Mouse (Mus musculus) midbrain, embryonic 13.5 days (tissue): ENCODE data around the gene Mmp27. TPM values are rescaled to one million over a fixed set of nuclear protein-coding genes. Genes with fewer than 3 reads are reported as not detected.

ENCODE experiments used
- ATAC-seq: fragments of 200-750 bp; cut with Nextera tagmentation; 2 replicates; pipeline ENCODE4 v1.8.0; 2017; ENCODE audit warnings: mild to moderate bottlenecking, moderate TSS enrichment, moderate library complexity
- H3K27ac ChIP-seq: fragments of 300-500 bp; sonication (generic); 2 replicates; pipeline ENCODE4 v1.5.1; 2015; ENCODE audit warnings: inconsistent platforms, mild to moderate bottlenecking, moderate library complexity
- H3K27me3 ChIP-seq: fragments of 300-500 bp; sonication (generic); 2 replicates; pipeline ENCODE4 v1.6.1; 2015; ENCODE audit warnings: mild to moderate bottlenecking, inconsistent platforms
- H3K36me3 ChIP-seq: fragments of 300-500 bp; sonication (generic); 2 replicates; pipeline ENCODE4 v1.6.1; 2015; ENCODE audit warnings: mild to moderate bottlenecking, inconsistent platforms
- H3K4me1 ChIP-seq: fragments of 300-500 bp; sonication (generic); replicated peaks from 2 replicates; pipeline ENCODE4 v1.6.1; 2015; ENCODE audit warnings: inconsistent platforms
- H3K4me2 ChIP-seq: fragments of 300-500 bp; sonication (generic); replicated peaks from 2 replicates; pipeline ENCODE4 v1.6.1; 2015; ENCODE audit warnings: moderate library complexity, mild to moderate bottlenecking, inconsistent platforms
- H3K4me3 ChIP-seq: fragments of 300-500 bp; sonication (generic); replicated peaks from 2 replicates; pipeline ENCODE4 v1.5.1; 2015; ENCODE audit warnings: mild to moderate bottlenecking, inconsistent platforms
- H3K9ac ChIP-seq: fragments of 300-500 bp; sonication (generic); replicated peaks from 2 replicates; pipeline ENCODE4 v1.6.1; 2015; ENCODE audit warnings: mild to moderate bottlenecking, inconsistent platforms
- H3K9me3 ChIP-seq: fragments of 300-500 bp; sonication (generic); 2 replicates; pipeline ENCODE4 v1.6.1; 2016; ENCODE audit warnings: mild to moderate bottlenecking, inconsistent platforms
- WGBS: fragments of 180-500 bp; shearing (Covaris S2); methylation state at CpG from one replicate; pipeline ENCODE4 v1.1.7; 2015; 5-methylcytosine and 5-hydroxymethylcytosine counted together
- polyA plus RNA-seq: library from polyadenylated mRNA; unstranded; fragments of >200 nt; fragmentation: Nextera tagmentation; extraction: Ambion mirVana; gene quantifications from 2 replicates; pipeline ENCODE4 v1.2.1, GENCODE M21; 2015

The Mmp27 gene
- not detected in 2 replicates for polyA plus RNA-seq

GRCm38 (mm10) chr9:7571162-7571561 lies at the start of gene Mmp27:
Gene Mmp27, plus strand, starts transcription at chr9:7571396.
- 82% methylated on average over 4 of the region's 4 CpGs for WGBS
- Histone ChIP-seq H3K36me3 (no peaks in the 10 kb centered on the region), H3K9ac (no peak within 1 kb of the TSS), H3K4me3 (no peak within 1 kb of the TSS), H3K27me3 (no peaks in the 10 kb centered on the region), H3K4me2 (no peak within 1 kb of the TSS), H3K4me1 (no peaks in the 10 kb centered on the region), H3K27ac (no peak within 1 kb of the TSS), H3K9me3 (no peaks in the 10 kb centered on the region)
- ATAC-seq = no peak

GRCm38 (mm10) chr9:7526255-7526940 lies 44.8 kb upstream of the Mmp27 start:
- H3K27me3 ChIP-seq = no peaks in the 10 kb centered on the region
- no peak overlapping the region for H3K9ac ChIP-seq
- no peak overlapping the region for H3K27ac ChIP-seq
- WGBS = 72% methylated on average over 4 of the region's 4 CpGs
- no peaks in the 10 kb centered on the region for H3K36me3 ChIP-seq
- no peaks in the 10 kb centered on the region for H3K9me3 ChIP-seq
- H3K4me1 ChIP-seq = no peaks in the 10 kb centered on the region
- H3K4me2 ChIP-seq = no peak overlapping the region
- H3K4me3 ChIP-seq = no peak overlapping the region
- ATAC-seq = no peak

GRCm38 (mm10) chr9:7542763-7543162 lies 28.4 kb upstream of the Mmp27 start:
- no peaks in the 10 kb centered on the region for H3K9me3 ChIP-seq
- H3K4me2 ChIP-seq = no peak overlapping the region
- H3K27me3 ChIP-seq = no peaks in the 10 kb centered on the region
- no peaks in the 10 kb centered on the region for H3K4me1 ChIP-seq
- no peaks in the 10 kb centered on the region for H3K36me3 ChIP-seq
- H3K9ac ChIP-seq = no peak overlapping the region
- H3K27ac ChIP-seq = no peak overlapping the region
- no peak for ATAC-seq
- H3K4me3 ChIP-seq = no peak overlapping the region

- H3K9ac ChIP-seq = no peak overlapping the region
- WGBS = 83% methylated on average over 1 of the region's 1 CpGs
Measured at GRCm38 (mm10) chr9:7544923-7545457, 26.2 kb upstream of the Mmp27 start.

GRCm38 (mm10) chr9:7545471-7545870 lies 25.7 kb upstream of the Mmp27 start:
- no peaks in the 10 kb centered on the region for H3K27me3 ChIP-seq
- no peaks in the 10 kb centered on the region for H3K4me1 ChIP-seq
- H3K27ac ChIP-seq = no peak overlapping the region
- H3K36me3 ChIP-seq = no peaks in the 10 kb centered on the region
- H3K9ac ChIP-seq = no peak overlapping the region
- ATAC-seq = no peak
- no peak overlapping the region for H3K4me2 ChIP-seq
- H3K4me3 ChIP-seq = no peak overlapping the region
- no peaks in the 10 kb centered on the region for H3K9me3 ChIP-seq
- 63% methylated on average over 1 of the region's 1 CpGs for WGBS

More at GRCm38 (mm10) chr9:7544923-7545457, 26.2 kb upstream of the Mmp27 start:
- Histone ChIP-seq H3K4me2 (no peak overlapping the region), H3K27ac (no peak overlapping the region), H3K4me3 (no peak overlapping the region), H3K27me3 (no peaks in the 10 kb centered on the region), H3K36me3 (no peaks in the 10 kb centered on the region), H3K4me1 (no peaks in the 10 kb centered on the region), H3K9me3 (no peaks in the 10 kb centered on the region)
- no peak for ATAC-seq

- H3K4me1 ChIP-seq = no peaks in the 10 kb centered on the region
- no peak overlapping the region for H3K4me3 ChIP-seq
- no peaks in the 10 kb centered on the region for H3K9me3 ChIP-seq
- no peak overlapping the region for H3K4me2 ChIP-seq
- no peaks in the 10 kb centered on the region for H3K36me3 ChIP-seq
- 89% methylated on average over 7 of the region's 7 CpGs for WGBS
- ATAC-seq = no peak
- H3K27me3 ChIP-seq = no peaks in the 10 kb centered on the region
- H3K9ac ChIP-seq = no peak overlapping the region
- H3K27ac ChIP-seq = no peak overlapping the region
Measured at GRCm38 (mm10) chr9:7545920-7546319, 25.3 kb upstream of the Mmp27 start.

- no peak for ATAC-seq
- Histone ChIP-seq H3K27ac (no peak overlapping the region), H3K27me3 (no peaks in the 10 kb centered on the region), H3K4me2 (no peak overlapping the region), H3K4me1 (no peaks in the 10 kb centered on the region), H3K9me3 (no peaks in the 10 kb centered on the region), H3K36me3 (no peaks in the 10 kb centered on the region), H3K9ac (no peak overlapping the region), H3K4me3 (no peak overlapping the region)
Measured at GRCm38 (mm10) chr9:7551943-7552342, 19.3 kb upstream of the Mmp27 start.

- Histone ChIP-seq H3K4me1 (no peaks in the 10 kb centered on the region), H3K4me3 (no peak overlapping the region), H3K27me3 (no peaks in the 10 kb centered on the region), H3K27ac (no peak overlapping the region), H3K9ac (no peak overlapping the region), H3K9me3 (no peaks in the 10 kb centered on the region), H3K36me3 (no peaks in the 10 kb centered on the region), H3K4me2 (no peak overlapping the region)
- WGBS = 91% methylated on average over 3 of the region's 3 CpGs
- no peak for ATAC-seq
Measured at GRCm38 (mm10) chr9:7553536-7553935, 17.7 kb upstream of the Mmp27 start.

- no peak for ATAC-seq
- no peaks in the 10 kb centered on the region for H3K4me1 ChIP-seq
- WGBS = 49% methylated on average over 3 of the region's 3 CpGs
Measured at GRCm38 (mm10) chr9:7554382-7554781, 16.8 kb upstream of the Mmp27 start.

GRCm38 (mm10) chr9:7558221-7559017 lies 12.8 kb upstream of the Mmp27 start, which contains the start of gene Mmp8:
Gene Mmp8, plus strand, starts transcription at chr9:7558456.
- ATAC-seq = no peak
- H3K9ac ChIP-seq = no peak within 1 kb of the TSS

More at GRCm38 (mm10) chr9:7554382-7554781, 16.8 kb upstream of the Mmp27 start:
- Histone ChIP-seq H3K9ac (no peak overlapping the region), H3K36me3 (no peaks in the 10 kb centered on the region), H3K27me3 (no peaks in the 10 kb centered on the region), H3K4me3 (no peak overlapping the region), H3K9me3 (no peaks in the 10 kb centered on the region), H3K27ac (no peak overlapping the region), H3K4me2 (no peak overlapping the region)

GRCm38 (mm10) chr9:7560026-7560425 lies 11.2 kb upstream of the Mmp27 start:
- 58% methylated on average over 4 of the region's 4 CpGs for WGBS
- no peak overlapping the region for H3K27ac ChIP-seq
- no peak overlapping the region for H3K4me3 ChIP-seq
- no peaks in the 10 kb centered on the region for H3K27me3 ChIP-seq
- no peak overlapping the region for H3K4me2 ChIP-seq
- H3K9ac ChIP-seq = no peak overlapping the region
- no peaks in the 10 kb centered on the region for H3K9me3 ChIP-seq
- no peaks in the 10 kb centered on the region for H3K4me1 ChIP-seq
- no peaks in the 10 kb centered on the region for H3K36me3 ChIP-seq
- no peak for ATAC-seq

More at GRCm38 (mm10) chr9:7558221-7559017, 12.8 kb upstream of the Mmp27 start, which contains the start of gene Mmp8:
- Histone ChIP-seq H3K4me2 (no peak within 1 kb of the TSS), H3K4me3 (no peak within 1 kb of the TSS), H3K27me3 (no peaks in the 10 kb centered on the region), H3K36me3 (no peaks in the 10 kb centered on the region), H3K9me3 (no peaks in the 10 kb centered on the region), H3K27ac (no peak within 1 kb of the TSS), H3K4me1 (no peaks in the 10 kb centered on the region)
- 89% methylated on average over 8 of the region's 8 CpGs for WGBS

- Histone ChIP-seq H3K27ac (no peak overlapping the region), H3K27me3 (no peaks in the 10 kb centered on the region), H3K9ac (no peak overlapping the region), H3K4me1 (no peaks in the 10 kb centered on the region), H3K4me3 (no peak overlapping the region), H3K36me3 (no peaks in the 10 kb centered on the region), H3K9me3 (no peaks in the 10 kb centered on the region), H3K4me2 (no peak overlapping the region)
- no peak for ATAC-seq
- WGBS = 68% methylated on average over 7 of the region's 7 CpGs
Measured at GRCm38 (mm10) chr9:7567376-7567775, 3.8 kb upstream of the Mmp27 start.
